Mouse (Mus musculus) neural tube, embryonic 11.5 days (tissue): ENCODE results near the gene Mok. TPM values are rescaled to one million over a fixed set of nuclear protein-coding genes. Genes with fewer than 3 reads are reported as not detected.

Experiments
- ATAC-seq: fragments of 200-750 bp; cut with Nextera tagmentation; 2 replicates; pipeline ENCODE4 v1.8.0; 2017; ENCODE audit warnings: moderate number of reproducible peaks, mild to moderate bottlenecking, moderate TSS enrichment, moderate library complexity; ENCODE audit not compliant: insufficient read depth, low FRiP score, low TSS enrichment
- DNase-seq: peaks from one replicate; pipeline ENCODE4 v3.0.0-alpha.2; 2015; ENCODE audit warnings: low spot score
- H3K27ac ChIP-seq: fragments of 300-500 bp; sonication (generic); 2 replicates; pipeline ENCODE4 v1.5.1; 2014; ENCODE audit warnings: low read depth, mild to moderate bottlenecking, low read length
- H3K27me3 ChIP-seq: fragments of 300-500 bp; sonication (generic); 2 replicates; pipeline ENCODE4 v1.6.1; 2014; ENCODE audit warnings: mild to moderate bottlenecking, low read length, mixed read lengths; ENCODE audit not compliant: control insufficient read depth, insufficient read depth
- H3K36me3 ChIP-seq: fragments of 300-500 bp; sonication (generic); 2 replicates; pipeline ENCODE4 v1.6.1; 2014; ENCODE audit warnings: mild to moderate bottlenecking, low read length, moderate library complexity, mixed read lengths; ENCODE audit not compliant: control insufficient read depth, insufficient read depth
- H3K4me1 ChIP-seq: fragments of 300-500 bp; sonication (generic); 2 replicates; pipeline ENCODE4 v1.6.1; 2014; ENCODE audit warnings: low read length, mixed read lengths; ENCODE audit not compliant: control insufficient read depth, insufficient read depth
- H3K4me2 ChIP-seq: fragments of 300-500 bp; sonication (generic); 2 replicates; pipeline ENCODE4 v1.6.1; 2014; ENCODE audit warnings: low read depth, mild to moderate bottlenecking, moderate library complexity
- H3K4me3 ChIP-seq: fragments of 300-500 bp; sonication (generic); 2 replicates; pipeline ENCODE4 v1.5.1; 2014; ENCODE audit warnings: low read depth, low read length
- H3K9ac ChIP-seq: fragments of 300-500 bp; sonication (generic); 2 replicates; pipeline ENCODE4 v1.6.1; 2014; ENCODE audit warnings: mild to moderate bottlenecking, low read length
- H3K9me3 ChIP-seq: fragments of 300-500 bp; sonication (generic); 2 replicates; pipeline ENCODE4 v1.6.1; 2016; ENCODE audit warnings: low read length; ENCODE audit not compliant: control insufficient read depth
- WGBS: fragments of 180-500 bp; shearing (Covaris S2); extraction: QIAGEN DNeasy Blood & Tissue Kit; methylation state at CpG from one replicate; pipeline ENCODE4 v1.1.7; 2014; 5-methylcytosine and 5-hydroxymethylcytosine counted together
- polyA plus RNA-seq: library from polyadenylated mRNA; unstranded; fragments of >200 nt; fragmentation: Nextera tagmentation; extraction: Ambion mirVana; gene quantifications from 2 replicates; pipeline ENCODE4 v1.2.1, GENCODE M21; 2014

The Mok gene
- polyA plus RNA-seq, 1 experiment from 2014 or later, result 11.3 TPM

DNA sequence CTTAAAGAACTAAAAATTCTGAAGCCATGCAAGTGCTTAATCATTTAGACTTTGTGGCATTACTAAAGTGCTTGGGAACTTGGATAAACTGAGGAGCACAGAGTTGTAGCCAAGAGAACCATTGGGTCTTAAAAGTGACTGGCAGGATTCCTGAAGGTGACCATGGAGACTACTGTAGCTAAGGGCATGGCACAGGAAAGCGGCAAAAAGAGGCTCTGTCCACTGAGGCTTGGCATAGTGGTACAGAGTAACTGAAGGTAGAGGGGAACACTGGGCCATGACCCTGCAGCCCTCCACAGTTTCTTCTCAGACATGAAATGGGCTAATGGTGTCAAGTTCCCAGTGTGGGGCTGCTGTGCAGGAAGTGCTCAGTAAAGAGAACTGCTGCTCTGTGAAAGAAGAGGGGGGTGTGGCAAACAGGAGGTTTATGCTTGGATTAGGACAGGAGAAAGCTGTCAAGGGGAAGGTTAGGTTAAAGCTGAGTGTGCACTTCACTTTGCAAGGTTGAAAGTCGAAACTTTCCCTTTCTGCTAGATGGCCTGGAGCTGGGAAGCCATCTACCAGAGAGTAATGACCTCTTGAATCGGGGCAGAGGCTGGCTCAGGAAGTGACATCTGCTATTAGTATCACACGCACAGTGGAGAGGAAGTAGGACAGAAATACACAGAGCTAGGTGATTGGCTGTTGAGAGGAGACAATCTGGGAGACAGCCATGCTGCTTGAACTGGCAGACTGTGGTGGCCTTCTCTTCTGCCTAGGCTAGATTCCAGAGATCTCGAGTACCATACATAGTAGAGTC is 64.9 kb downstream of the Mok start:
- ATAC-seq, result no peak
- no peaks in the 10 kb centered on the region for H3K27me3 ChIP-seq
- no peaks in the 10 kb centered on the region; the same call in 1 of the 2 replicates for H3K4me1 ChIP-seq
- H3K36me3 ChIP-seq, result no peaks in the 10 kb centered on the region
- no peak overlapping the region for H3K9ac ChIP-seq
- H3K9me3 ChIP-seq, result no peaks in the 10 kb centered on the region
- H3K4me2 ChIP-seq, result no peak overlapping the region
- 70% methylated on average over 5 of the region's 5 CpGs for WGBS
- no peak for DNase-seq
- no peak overlapping the region for H3K4me3 ChIP-seq
- H3K27ac ChIP-seq, result no peak overlapping the region

DNA sequence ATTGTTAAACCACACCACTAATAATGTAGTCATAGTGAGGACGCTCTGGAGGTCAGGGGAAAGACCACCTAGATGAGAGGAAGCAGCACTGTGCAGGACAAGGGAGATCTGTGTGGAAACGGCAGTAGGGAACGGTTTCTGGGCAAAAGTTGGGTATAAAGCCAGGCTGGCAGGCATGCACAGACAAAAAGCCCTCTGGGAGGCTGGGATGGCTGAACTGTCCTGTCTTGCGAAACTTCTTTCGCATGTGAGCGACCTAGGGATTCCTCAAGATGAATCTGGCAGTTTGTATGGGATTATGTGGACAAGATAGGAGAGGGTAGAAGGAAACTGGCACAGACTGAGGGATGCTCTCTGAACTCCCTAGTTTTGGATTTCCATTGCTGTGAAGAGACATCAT is 68.8 kb downstream of the Mok start:
- 95% methylated on average over 6 of the region's 6 CpGs for WGBS
- no peak overlapping the region for H3K4me2 ChIP-seq

DNA sequence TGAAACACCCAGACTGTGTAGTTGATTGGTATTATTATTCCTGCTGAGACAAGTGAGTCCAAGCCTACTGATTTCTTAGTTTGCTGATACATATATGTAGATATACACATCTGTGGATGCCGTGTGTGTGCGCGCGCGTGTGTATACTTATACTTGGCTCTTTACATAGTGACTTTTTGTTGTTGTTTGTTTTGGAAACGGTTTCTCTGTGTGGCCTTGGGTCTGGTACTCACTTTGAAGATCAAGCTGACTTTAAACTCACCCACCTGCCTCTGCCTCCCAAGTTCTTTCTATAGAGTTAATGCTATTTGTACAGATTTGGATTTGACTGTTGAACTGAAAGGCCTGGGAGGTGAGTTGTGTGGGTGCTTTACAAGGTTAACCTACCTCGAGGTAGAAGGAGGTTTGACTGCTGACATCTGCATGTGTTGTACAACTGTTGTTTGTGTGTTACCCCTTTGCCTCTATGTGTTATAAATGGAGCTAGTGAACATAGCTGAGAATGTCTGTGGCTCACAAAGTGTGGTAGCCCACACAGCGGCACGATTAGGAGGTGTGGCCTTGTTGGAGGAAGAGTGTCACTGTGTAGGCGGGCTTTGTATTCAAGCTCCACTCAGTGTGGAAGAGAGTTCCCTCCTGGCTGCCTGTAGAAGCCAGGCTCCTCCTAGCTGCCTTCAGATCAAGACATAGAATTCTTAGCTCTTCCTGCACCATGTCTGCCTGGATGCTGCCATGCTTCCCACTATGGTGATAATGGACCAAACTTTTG is 70.1 kb downstream of the Mok start:
- H3K9ac ChIP-seq, result no peak overlapping the region
- no peak overlapping the region for H3K4me2 ChIP-seq
- H3K9me3 ChIP-seq, result no peaks in the 10 kb centered on the region
- no peak overlapping the region for H3K4me3 ChIP-seq
- 93% methylated on average over 10 of the region's 10 CpGs for WGBS
- DNase-seq (no peak), ATAC-seq (no peak)
- no peak overlapping the region for H3K27ac ChIP-seq
- H3K27me3 ChIP-seq, result no peaks in the 10 kb centered on the region
- no peaks in the 10 kb centered on the region; the same call in 1 of the 2 replicates for H3K4me1 ChIP-seq
- no peaks in the 10 kb centered on the region for H3K36me3 ChIP-seq

More for the DNA sequence above, 68.8 kb downstream of the Mok start:
- no peak for ATAC-seq
- DNase-seq, result no peak
- H3K27ac ChIP-seq, result no peak overlapping the region
- H3K36me3 ChIP-seq, result no peaks in the 10 kb centered on the region
- H3K4me3 ChIP-seq, result no peak overlapping the region
- H3K9me3 ChIP-seq, result no peaks in the 10 kb centered on the region
- H3K27me3 ChIP-seq, result no peaks in the 10 kb centered on the region
- no peak overlapping the region for H3K9ac ChIP-seq
- no peaks in the 10 kb centered on the region; the same call in 1 of the 2 replicates for H3K4me1 ChIP-seq

DNA sequence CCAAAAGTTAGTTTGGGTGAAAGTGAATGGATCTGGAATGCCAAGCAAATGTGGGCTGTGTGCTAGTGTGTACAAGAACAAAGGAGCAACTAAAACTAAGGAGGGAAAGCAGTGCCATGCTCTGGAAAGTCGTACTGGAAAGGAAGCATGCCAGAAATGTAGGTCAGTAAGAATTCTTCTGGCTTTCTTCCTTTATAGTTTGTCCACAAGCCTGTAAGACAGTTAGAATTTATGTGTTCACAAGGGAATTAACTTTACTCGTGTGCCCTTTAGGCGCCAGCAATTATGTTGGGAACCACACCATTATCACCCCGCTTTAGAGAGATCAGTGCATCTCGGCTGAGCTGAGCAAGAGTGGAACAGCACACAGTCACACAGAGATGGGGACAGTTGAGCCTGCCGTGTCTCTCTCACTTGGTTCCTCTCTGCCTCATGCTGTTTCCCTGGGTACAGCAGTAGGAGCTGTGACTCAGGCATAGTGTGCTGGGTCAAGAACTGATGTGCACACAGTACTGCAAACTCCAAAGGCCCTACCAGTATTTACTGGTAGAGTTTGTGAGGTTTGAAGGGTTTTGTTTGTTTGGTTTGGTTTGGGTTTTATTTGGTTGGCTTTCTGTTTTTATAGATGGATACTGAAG is 71.0 kb downstream of the Mok start:
- 62% methylated on average over 6 of the region's 6 CpGs for WGBS
- Histone ChIP-seq H3K4me2 (no peak overlapping the region), H3K27me3 (no peaks in the 10 kb centered on the region), H3K4me1 (no peaks in the 10 kb centered on the region), H3K9ac (no peak overlapping the region), H3K9me3 (no peaks in the 10 kb centered on the region), H3K27ac (no peak overlapping the region), H3K4me3 (no peak overlapping the region), H3K36me3 (no peaks in the 10 kb centered on the region)
- DNase-seq, result no peak
- no peak for ATAC-seq

DNA sequence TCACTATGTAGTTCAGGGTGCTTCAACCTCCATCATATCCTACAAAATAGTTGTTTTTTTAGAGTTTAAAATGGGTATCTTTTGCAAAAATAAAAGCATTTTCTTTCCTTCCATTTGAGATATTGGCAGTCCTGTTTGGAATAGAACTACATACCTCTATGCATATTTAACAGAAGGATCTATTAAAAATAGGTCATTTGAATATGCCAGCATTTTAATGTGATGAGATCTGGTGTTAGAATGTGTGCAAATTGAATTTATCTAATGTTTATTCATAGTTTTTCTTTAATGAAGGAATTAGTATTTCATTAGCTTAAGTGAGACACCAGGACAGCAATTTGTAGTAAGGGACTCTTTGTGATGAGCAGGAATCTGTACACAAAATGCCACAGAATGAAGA is 72.2 kb downstream of the Mok start:
- no peaks in the 10 kb centered on the region for H3K9me3 ChIP-seq

DNA sequence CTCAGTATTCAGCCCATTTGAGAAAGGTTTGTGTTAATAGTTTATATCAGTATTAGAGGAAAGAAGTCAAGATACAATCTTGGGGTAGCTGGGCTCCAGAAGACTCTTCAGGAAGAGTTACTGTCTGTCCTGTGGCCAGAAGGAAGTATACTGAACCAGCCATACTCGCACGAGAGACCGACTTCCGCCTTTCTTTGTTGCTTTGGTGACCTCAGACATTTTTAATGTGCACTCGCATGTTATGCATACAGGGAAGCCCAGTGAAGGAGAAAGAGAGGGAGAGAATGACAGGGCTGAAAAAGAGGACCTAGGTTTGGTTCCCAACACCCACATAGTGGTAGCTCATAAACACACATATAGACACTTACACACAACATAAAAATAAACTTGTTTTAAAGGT is 76.2 kb downstream of the Mok start:
- no peak overlapping the region for H3K4me3 ChIP-seq
- WGBS, result 90% methylated on average over 5 of the region's 5 CpGs
- H3K9ac ChIP-seq, result no peak overlapping the region
- no peak overlapping the region for H3K27ac ChIP-seq
- H3K9me3 ChIP-seq, result no peaks in the 10 kb centered on the region
- H3K4me2 ChIP-seq, result no peak overlapping the region
- DNase-seq (no peak), ATAC-seq (no peak)
- H3K27me3 ChIP-seq, result no peaks in the 10 kb centered on the region
- no peaks in the 10 kb centered on the region for H3K36me3 ChIP-seq
- no peaks in the 10 kb centered on the region for H3K4me1 ChIP-seq

More for the DNA sequence above, 72.2 kb downstream of the Mok start:
- no peak overlapping the region for H3K9ac ChIP-seq
- no peaks in the 10 kb centered on the region for H3K36me3 ChIP-seq
- H3K27ac ChIP-seq, result no peak overlapping the region
- no peak overlapping the region for H3K4me2 ChIP-seq
- no peak for ATAC-seq
- H3K4me3 ChIP-seq, result no peak overlapping the region
- H3K4me1 ChIP-seq, result no peaks in the 10 kb centered on the region
- DNase-seq, result no peak
- no peaks in the 10 kb centered on the region for H3K27me3 ChIP-seq

DNA sequence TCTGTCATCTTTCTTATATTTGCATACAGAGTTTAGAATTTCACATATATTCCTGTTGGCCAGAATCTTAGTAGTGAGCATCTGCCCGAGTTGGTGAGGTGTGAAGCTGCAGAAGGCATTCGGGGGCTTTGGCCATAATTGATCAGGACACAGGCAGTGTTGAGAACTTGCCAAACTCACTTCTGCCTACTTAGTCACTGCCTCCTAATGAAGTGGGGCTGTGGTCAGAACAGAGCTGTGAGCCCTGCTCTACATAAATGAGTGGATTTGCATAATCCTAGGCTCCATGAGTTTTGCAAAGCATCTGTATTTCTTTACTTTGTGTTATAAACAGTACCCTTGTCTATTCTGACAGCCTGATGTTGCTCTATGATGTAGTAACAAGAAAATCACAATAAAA is 78.4 kb downstream of the Mok start:
- Histone ChIP-seq H3K4me2 (no peak overlapping the region), H3K36me3 (no peaks in the 10 kb centered on the region), H3K27me3 (no peaks in the 10 kb centered on the region), H3K4me3 (no peak overlapping the region), H3K4me1 (no peaks in the 10 kb centered on the region), H3K9me3 (no peaks in the 10 kb centered on the region), H3K27ac (no peak overlapping the region), H3K9ac (no peak overlapping the region)
- 90% methylated on average over 2 of the region's 2 CpGs for WGBS
- DNase-seq, result no peak
- ATAC-seq, result no peak

DNA sequence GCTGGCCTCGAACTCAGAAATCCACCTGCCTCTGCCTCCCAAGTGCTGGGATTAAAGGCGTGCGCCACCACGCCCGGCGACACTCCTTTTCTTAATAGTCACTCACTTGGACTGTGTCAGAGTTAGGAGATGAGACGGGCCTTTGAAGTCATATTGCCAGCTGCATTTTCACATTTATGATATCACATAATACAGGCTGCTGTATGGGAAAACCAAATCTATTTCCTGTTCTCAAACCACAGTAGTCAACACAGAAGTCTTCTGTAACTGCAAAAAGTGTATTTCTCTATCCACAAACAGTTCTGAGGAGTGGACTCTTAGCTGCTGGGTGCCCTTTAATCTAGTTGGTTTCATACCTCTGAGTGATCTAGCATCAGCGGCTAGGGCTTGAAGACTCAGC is 81.8 kb downstream of the Mok start:
- 91% methylated on average over 7 of the region's 8 CpGs for WGBS
- ATAC-seq, result no peak

More for the DNA sequence above, 81.8 kb downstream of the Mok start:
- Histone ChIP-seq H3K4me2 (no peak overlapping the region), H3K27ac (no peak overlapping the region), H3K4me1 (no peaks in the 10 kb centered on the region), H3K27me3 (no peaks in the 10 kb centered on the region), H3K36me3 (peaks cover under 1% of the 10 kb centered on the region; the same call in 1 of the 2 replicates), H3K9ac (no peak overlapping the region), H3K4me3 (no peak overlapping the region), H3K9me3 (no peaks in the 10 kb centered on the region)
- no peak for DNase-seq
